Mouse (Mus musculus) adrenal gland (tissue): ENCODE results near the gene Cck.
"Not testable (repeated sequence)": the region's sequence is repeated elsewhere in the genome, so short reads cannot be mapped to it uniquely, and the experiment has no call there.

Source experiments
- intact Hi-C: fragments of 180-260 bp; cut with DNase I; formaldehyde crosslinking; loops from one replicate; pipeline ENCODE4 v1.15.1; 2025

Cck gene

GRCm38 (mm10) chr9:121467460-121467859, 28.0 kb downstream of the Cck start:
- intact Hi-C loops = no loop called here

GRCm38 (mm10) chr9:121460527-121460926, 35.0 kb downstream of the Cck start:
- intact Hi-C loops = no loop called here

DNA sequence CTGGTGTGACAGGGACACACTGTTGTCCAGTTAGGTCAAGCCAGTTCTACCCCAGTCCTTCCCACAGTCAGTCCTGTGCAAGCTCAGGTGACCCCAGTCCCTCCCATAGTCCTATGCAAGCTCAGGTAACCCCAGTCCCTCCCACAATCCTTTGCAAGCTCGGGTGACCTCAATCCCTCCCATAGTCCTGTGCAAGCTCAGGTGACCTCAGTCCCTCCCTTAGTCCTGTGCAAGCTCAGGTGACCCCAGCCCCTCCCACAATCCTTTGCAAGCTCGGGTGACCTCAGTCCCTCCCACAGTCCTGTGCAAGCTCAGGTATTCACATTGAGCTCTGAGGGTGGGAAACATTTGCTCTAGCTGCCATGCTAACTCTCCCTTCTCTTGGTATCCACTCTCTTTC, 35.5 kb downstream of the Cck start:
- intact Hi-C loops = no loop called here

- intact Hi-C loops = loop anchor here (1.0 kb wide), 1 partner anchor 210 kb away; no protein-coding TSS in a partner anchor
Observed at GRCm38 (mm10) chr9:121458466-121458865, 37.0 kb downstream of the Cck start.

- intact Hi-C loops = no loop called here
Observed at GRCm38 (mm10) chr9:121456739-121457515, 38.6 kb downstream of the Cck start.

GRCm38 (mm10) chr9:121454891-121455290, 40.6 kb downstream of the Cck start:
- intact Hi-C loops = no loop called here

DNA sequence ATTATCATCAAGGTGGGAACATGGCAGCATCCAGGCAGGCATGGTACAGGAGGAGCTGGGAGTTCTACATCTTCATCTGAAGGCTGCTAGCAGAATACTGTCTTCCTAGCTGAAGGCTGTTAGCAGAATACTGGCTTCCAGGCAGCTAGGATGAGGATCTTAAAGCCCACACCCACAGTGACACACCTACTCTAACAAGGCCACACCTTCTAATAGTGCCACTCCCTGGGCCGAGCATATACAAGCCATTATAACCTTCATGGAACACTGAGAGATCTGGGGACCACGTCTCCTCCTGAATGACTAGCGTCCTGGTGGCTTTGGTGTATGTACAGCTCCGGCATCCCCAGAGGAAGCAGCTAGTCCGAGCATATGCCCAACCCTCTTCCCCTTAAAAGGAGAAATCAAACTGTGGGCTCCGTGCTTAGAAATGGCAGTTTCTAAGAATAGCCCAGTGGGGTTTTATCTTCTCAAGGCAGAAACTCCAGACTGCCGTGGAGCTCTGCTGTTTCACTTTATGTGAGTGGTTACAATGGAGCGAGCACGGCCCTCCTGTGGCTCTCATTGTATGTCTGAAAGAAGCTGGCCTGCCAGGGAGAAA, 43.1 kb downstream of the Cck start:
- intact Hi-C loops = not testable (repeated sequence)

DNA sequence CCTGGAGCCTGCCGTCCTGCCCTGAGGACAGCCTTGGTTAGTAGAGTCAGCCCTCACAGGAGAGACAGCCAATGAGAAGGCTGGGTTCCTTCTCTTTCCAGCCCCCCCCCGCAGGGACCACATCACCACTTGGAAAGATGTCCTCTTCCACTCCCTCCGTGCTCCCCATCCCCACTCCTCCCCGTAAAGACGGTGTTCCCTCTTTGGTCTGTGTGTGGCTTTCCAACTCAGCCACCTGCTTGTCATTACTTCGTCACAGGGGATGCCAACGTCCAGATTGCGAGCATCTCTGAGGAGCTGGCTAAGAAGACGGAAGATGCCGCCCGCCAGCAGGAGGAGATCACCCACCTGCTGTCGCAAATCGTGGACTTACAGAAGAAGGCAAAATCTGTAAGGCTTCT, 49.1 kb downstream of the Cck start:
- intact Hi-C loops = loop anchor here (5.0 kb wide), 1 partner anchor 54 kb away; no protein-coding TSS in a partner anchor

DNA sequence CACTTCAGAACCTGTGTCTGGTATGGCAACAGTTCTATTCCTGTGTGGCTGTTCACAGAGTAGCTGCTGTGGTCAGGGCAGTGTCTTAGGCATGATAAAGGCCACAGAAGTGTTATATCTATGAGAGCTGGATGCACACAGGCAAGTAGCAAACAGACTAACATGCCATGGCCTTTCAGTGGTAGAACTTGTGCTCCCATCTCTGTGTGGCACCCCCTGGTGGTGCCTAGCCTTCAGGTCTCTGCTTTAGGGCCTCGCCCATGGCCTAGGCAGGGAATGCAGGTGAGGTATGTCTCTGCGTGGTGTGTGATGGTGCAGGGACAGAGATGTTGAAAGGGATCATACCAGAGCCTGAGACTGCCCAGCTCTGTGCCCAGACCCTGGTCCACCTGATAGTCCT, 50.1 kb downstream of the Cck start:
- intact Hi-C loops = loop anchor here (5.0 kb wide), 1 partner anchor 53 kb away; no protein-coding TSS in a partner anchor

DNA sequence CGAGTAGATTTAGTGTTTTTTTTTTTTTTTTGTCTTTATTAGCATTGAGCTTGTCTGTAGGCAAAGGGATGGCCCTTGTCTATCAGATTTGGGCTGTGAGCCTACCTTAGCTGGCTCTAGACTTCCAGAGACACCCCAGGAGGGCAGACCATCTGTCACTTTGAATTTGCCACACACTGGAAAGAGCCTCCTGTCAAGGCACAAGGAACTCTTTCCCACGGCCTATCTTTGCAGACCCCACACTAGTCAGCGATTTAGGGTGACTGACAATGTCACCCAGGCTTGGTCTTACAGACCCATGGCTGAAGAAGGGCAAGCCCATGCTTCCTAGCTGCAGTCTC, 51.2 kb downstream of the Cck start:
- intact Hi-C loops = no loop called here

DNA sequence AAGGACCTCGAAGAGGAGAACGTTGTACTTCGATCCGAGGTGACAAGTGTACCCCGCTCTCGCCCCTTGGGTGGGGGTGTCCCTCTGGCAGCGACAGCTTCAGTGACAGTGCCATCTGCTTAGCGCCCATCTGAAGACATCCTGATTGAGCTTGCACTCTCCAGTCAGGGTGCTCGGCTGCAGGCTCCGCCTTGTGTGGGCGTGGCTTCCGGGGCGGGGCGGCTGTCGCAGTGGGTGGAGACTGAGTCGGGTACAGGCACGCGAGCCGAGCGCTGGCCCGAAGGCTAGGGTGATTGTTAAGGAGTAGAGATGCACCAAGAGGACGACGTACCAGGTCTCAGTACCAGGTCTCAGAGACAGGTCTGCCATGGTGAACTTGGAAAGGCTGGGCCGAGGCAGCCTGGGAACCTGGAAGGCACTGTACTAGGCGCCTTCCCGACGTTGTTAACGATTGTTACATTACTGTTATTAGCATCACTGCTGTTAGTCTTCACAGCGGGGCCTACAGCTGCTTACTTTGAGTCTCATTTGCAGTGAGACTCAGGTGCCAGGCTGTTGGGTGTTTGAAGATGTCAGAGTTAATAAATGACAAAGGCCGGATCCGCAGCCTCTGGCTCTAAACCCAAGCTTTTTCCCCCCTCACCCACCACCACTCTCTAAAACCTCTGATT, 51.7 kb downstream of the Cck start:
- intact Hi-C loops = no loop called here

GRCm38 (mm10) chr9:121442145-121442544, 53.3 kb downstream of the Cck start:
- intact Hi-C loops = no loop called here
